Mouse (Mus musculus) intestine, embryonic 16.5 days (tissue): Measurements from ENCODE around the gene Gm43738. TPM values are rescaled to one million over a fixed set of nuclear protein-coding genes. Genes with fewer than 3 reads are reported as not detected.

ENCODE experiments used
- ATAC-seq: fragments of 200-750 bp; cut with Nextera tagmentation; 2 replicates; pipeline ENCODE4 v1.8.0; 2017; ENCODE audit warnings: moderate TSS enrichment, moderate library complexity
- H3K27ac ChIP-seq: fragments of 300-500 bp; sonication (generic); 2 replicates; pipeline ENCODE4 v1.5.1; 2014; ENCODE audit warnings: mild to moderate bottlenecking, low read length
- H3K27me3 ChIP-seq: fragments of 300-500 bp; sonication (generic); replicated peaks from 2 replicates; pipeline ENCODE4 v1.6.1; 2014; ENCODE audit warnings: low read length, control low read depth, mixed read lengths; ENCODE audit not compliant: control insufficient read depth, insufficient read depth
- H3K36me3 ChIP-seq: fragments of 300-500 bp; sonication (generic); 2 replicates; pipeline ENCODE4 v1.6.1; 2014; ENCODE audit warnings: low read length, control low read depth; ENCODE audit not compliant: control insufficient read depth, insufficient read depth
- H3K4me1 ChIP-seq: fragments of 300-500 bp; sonication (generic); 2 replicates; pipeline ENCODE4 v1.6.1; 2014; ENCODE audit warnings: low read length, control low read depth, mixed read lengths; ENCODE audit not compliant: control insufficient read depth, insufficient read depth
- H3K4me2 ChIP-seq: fragments of 300-500 bp; sonication (generic); 2 replicates; pipeline ENCODE4 v1.6.1; 2014; ENCODE audit warnings: low read depth, low read length, control low read depth
- H3K4me3 ChIP-seq: fragments of 300-500 bp; sonication (generic); 2 replicates; pipeline ENCODE4 v1.5.1; 2014; ENCODE audit warnings: mild to moderate bottlenecking, low read length
- H3K9ac ChIP-seq: fragments of 300-500 bp; sonication (generic); 2 replicates; pipeline ENCODE4 v1.6.1; 2014; ENCODE audit warnings: low read depth, low read length
- H3K9me3 ChIP-seq: fragments of 300-500 bp; sonication (generic); 2 replicates; pipeline ENCODE4 v1.6.1; 2016; ENCODE audit warnings: low read length, control low read depth; ENCODE audit not compliant: control insufficient read depth
- WGBS: fragments of 180-500 bp; shearing (Covaris S2); extraction: QIAGEN DNeasy Blood & Tissue Kit; methylation state at CpG from one replicate; pipeline ENCODE4 v1.1.7; 2014; 5-methylcytosine and 5-hydroxymethylcytosine counted together
- polyA plus RNA-seq: library from polyadenylated mRNA; unstranded; fragments of >200 nt; fragmentation: Nextera tagmentation; extraction: Ambion mirVana; gene quantifications from 2 replicates; pipeline ENCODE4 v1.2.1, GENCODE M21; 2015

Gm43738 gene
- 0.09 TPM in 1 of 2 replicates, not detected in the other for polyA plus RNA-seq

DNA sequence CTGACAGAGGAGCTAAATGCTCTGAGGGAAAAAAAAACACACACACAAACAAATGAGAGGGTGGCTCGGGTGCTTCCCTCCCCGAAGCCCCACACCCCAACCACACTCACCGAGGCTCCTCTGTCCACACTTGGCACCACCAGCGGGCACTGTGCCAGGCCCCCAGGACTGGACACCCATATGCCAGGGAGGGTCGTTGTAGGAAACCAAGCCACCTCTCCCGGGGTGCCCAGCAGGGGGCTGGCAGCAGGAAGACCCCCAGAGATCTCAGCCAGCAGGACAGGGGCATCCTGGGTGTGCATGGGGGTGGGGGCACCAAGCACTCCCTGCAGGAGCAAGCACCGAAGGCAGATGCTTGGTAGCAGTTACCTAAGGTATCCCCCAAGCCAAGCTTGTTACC lies at the start of gene Gm43738:
Gene Gm43738, minus strand, starts transcription at position 289 of the 400 bp plus-strand sequence.
- Histone ChIP-seq H3K9ac (peak within 1 kb of the TSS; percentile 79), H3K4me2 (peak within 1 kb of the TSS; percentile 95), H3K9me3 (no peaks in the 10 kb centered on the region), H3K27ac (peak within 1 kb of the TSS; percentile 76), H3K4me3 (peak within 1 kb of the TSS; percentile 81), H3K27me3 (no peaks in the 10 kb centered on the region), H3K36me3 (peaks cover 23% of the 10 kb centered on the region), H3K4me1 (peaks cover 30% of the 10 kb centered on the region)
- 29% methylated on average over 7 of the region's 7 CpGs for WGBS
- ATAC-seq, result no peak

DNA sequence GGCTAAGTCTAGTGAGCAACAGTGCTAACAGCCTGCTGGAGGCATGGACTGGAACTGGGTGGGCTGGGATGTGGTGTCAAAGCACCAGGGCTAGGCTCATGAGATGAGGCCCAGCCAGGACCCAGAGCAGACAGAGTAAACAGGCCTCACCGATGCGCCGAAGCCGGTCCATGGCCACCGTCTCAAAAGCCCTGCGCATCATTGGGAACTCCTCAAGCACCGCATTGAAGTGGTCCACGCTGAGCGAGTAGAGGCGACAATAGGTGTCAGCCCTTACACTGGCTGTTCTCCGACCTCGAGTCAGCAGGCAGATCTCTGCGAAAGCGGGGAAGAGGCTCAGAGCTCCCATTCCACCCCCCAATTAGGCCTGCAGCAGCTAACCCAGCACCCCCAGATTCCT lies 47.7 kb upstream of the Gm43738 start:
- Histone ChIP-seq H3K27ac (no peak overlapping the region), H3K27me3 (no peaks in the 10 kb centered on the region), H3K9me3 (no peaks in the 10 kb centered on the region), H3K9ac (no peak overlapping the region), H3K4me1 (0 out of 2 replicates have a peak, but pooled peaks cover 3% of the 10 kb centered on the region), H3K36me3 (no peaks in the 10 kb centered on the region), H3K4me2 (peak overlapping the region; percentile 50; the same call in 1 of the 2 replicates), H3K4me3 (no peak overlapping the region)
- WGBS, result 66% methylated on average over 14 of the region's 14 CpGs
- ATAC-seq, result no peak

DNA sequence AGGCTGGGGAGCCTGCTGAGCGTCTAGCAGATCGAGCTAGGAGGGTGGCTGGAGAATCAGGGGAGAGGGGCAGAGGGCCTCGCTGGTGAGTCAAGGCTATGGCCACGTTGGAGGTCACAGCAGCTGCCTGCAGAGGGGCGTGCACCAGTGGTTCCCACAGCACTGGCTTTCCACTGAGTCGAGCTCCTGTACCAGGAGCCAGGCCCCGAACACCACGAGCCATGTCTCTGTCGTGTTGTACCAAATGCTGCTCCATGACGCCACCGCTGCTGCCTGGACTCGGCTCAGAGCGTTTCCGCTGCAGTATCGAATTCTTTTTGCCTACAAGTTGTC lies 47.0 kb upstream of the Gm43738 start:
- WGBS, result 10% methylated on average over 15 of the region's 15 CpGs
- Histone ChIP-seq H3K4me1 (0 out of 2 replicates have a peak, but pooled peaks cover 3% of the 10 kb centered on the region), H3K4me2 (peak overlapping the region; percentile 50), H3K9me3 (no peaks in the 10 kb centered on the region), H3K4me3 (peak overlapping the region; percentile 30), H3K27me3 (no peaks in the 10 kb centered on the region), H3K27ac (peak overlapping the region; percentile 40), H3K36me3 (peaks cover under 1% of the 10 kb centered on the region; the same call in 1 of the 2 replicates), H3K9ac (peak overlapping the region; percentile 54)
- peak; percentile 66; the same call in 1 of the 2 replicates for ATAC-seq

DNA sequence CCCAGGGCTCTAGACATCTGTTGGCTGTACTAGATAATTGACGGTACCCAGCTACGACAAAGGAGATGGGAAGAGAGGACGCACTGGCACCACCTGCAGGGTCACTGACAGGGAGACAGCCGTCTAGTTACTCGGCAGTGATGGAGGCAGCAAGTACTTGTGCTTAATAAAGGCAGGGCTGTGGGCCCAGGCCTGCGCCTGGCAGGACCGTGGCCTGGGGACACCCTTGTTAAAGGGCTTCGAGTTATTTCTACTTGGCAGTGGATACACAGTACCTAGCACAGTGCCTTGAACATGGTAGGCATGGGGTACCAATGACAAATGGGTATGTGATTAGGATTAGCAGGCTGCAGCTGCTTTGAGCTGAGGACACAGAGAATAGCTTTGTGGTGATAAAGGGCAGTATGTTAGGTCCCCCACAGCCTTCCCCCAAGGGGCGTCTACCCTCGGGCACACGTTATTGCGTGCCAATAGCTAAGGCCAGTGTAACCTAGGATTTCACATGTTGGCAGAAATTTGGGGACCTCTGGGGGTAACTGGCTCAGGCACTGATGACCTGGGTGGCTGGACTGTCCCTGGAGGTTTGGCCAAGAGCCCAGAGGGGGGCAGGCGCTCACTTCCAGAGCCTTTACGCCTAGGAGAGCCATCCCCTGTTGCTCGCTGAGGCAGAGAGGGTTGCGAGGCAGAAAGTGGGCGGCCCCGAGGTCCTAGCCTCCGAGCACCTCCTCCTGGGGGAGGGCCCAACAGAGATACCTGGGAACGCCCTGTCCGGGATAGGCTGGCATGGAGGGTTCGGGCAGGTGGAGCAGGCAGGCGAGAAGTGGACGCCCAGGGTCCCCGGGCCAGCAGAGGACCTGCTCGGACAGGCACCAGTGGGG lies 46.4 kb upstream of the Gm43738 start:
- Histone ChIP-seq H3K4me3 (peak overlapping the region; percentile 30), H3K27ac (peak overlapping the region; percentile 40), H3K4me1 (0 out of 2 replicates have a peak, but pooled peaks cover 3% of the 10 kb centered on the region), H3K4me2 (peak overlapping the region; percentile 50), H3K9ac (peak overlapping the region; percentile 54), H3K36me3 (peaks cover 4% of the 10 kb centered on the region; the same call in 1 of the 2 replicates), H3K9me3 (no peaks in the 10 kb centered on the region), H3K27me3 (no peaks in the 10 kb centered on the region)
- 22% methylated on average over 26 of the region's 26 CpGs for WGBS
- ATAC-seq, result peak; percentile 94

DNA sequence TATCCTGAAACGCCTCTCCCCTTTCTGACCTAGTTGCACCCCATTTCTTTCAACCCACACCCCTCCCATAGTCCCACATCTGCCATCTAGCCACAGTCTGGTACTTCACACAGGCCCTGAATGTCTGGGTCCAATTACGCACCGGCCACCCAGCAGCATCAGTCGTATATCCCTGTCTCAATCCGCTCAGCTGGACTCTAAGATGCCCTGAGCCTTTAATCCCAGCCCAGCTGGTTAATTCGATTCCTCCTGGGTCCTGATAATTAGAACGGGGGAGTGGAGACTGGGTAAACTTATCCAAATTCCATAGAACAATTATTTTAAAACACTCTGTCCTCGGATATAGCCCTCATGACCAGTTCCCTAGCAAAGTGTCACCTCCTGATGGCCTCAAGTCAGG lies 44.7 kb upstream of the Gm43738 start:
- Histone ChIP-seq H3K4me3 (no peak overlapping the region), H3K9ac (no peak overlapping the region), H3K4me2 (no peak overlapping the region), H3K4me1 (0 out of 2 replicates have a peak, but pooled peaks cover 3% of the 10 kb centered on the region), H3K36me3 (peaks cover 4% of the 10 kb centered on the region; the same call in 1 of the 2 replicates), H3K27me3 (no peaks in the 10 kb centered on the region), H3K27ac (no peak overlapping the region), H3K9me3 (no peaks in the 10 kb centered on the region)
- WGBS, result 63% methylated on average over 8 of the region's 8 CpGs
- ATAC-seq, result no peak

DNA sequence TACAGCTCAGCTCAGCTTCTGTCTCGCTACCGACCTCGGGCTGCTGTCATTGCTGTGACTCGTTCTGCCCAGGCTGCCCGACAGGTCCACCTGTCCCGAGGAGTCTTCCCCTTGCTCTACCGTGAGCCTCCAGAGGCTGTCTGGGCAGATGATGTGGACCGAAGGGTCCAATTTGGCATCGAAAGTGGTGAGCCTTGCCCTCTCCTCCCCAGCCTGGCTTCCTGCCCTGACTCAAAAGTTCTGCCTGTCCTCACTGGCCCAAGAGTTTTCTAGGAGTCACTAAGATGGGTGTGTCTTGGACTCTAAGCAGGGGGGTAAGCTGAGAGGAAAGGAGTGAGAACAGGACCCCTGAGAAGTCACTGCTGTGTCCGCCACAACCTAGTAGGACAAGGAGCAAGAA lies 43.9 kb upstream of the Gm43738 start:
- 77% methylated on average over 10 of the region's 10 CpGs for WGBS

DNA sequence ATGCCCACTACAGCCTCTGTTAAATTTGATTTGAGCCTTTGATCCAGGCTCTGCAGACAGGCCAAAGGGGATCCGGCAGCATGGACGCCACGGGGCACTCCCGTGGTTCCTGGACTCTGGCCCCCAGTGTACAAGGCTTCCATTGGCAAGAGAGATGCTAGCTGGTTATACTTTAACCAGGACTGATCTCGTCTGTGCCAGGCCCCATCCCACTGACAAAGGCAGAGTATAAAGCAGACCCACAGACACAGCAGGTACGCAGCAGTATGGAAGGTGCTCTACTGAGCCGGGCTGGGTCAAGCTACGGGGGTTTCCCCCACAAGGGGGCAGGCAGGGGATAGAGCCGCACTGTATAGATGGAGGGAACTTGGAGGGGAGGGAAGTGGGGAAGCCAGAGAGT lies 35.5 kb upstream of the Gm43738 start:
- H3K9ac ChIP-seq, result peak overlapping the region; percentile 64
- no peaks in the 10 kb centered on the region for H3K36me3 ChIP-seq
- 24% methylated on average over 9 of the region's 9 CpGs for WGBS

More for the DNA sequence above, 43.9 kb upstream of the Gm43738 start:
- no peak overlapping the region for H3K9ac ChIP-seq
- H3K4me3 ChIP-seq, result no peak overlapping the region
- H3K36me3 ChIP-seq, result peaks cover 4% of the 10 kb centered on the region; the same call in 1 of the 2 replicates
- H3K27ac ChIP-seq, result no peak overlapping the region
- no peak overlapping the region for H3K4me2 ChIP-seq
- H3K4me1 ChIP-seq, result peaks cover 6% of the 10 kb centered on the region; the same call in 1 of the 2 replicates
- ATAC-seq, result no peak
- H3K27me3 ChIP-seq, result no peaks in the 10 kb centered on the region
- no peaks in the 10 kb centered on the region for H3K9me3 ChIP-seq

DNA sequence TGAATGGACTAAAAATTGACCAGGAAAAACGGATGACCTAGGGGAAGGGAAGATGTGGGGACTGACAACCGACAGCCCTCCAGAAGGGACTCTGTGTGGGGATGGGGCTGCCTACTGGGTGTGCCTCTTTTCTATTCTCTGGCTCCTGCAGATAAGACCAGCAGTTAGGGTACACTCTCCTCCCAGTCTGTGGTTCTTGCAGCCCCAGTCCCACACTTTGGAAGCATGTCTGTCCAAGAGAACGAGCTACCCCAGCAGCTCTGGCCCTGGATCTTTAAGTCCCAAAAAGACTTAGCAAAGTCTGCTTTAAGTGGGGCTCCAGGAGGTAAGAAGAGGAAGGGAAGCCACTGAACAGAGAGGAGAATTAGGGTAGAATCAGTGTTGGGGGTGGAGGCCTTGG lies 35.1 kb upstream of the Gm43738 start, which contains the start of gene Pklr:
Gene Pklr, plus strand, starts transcription at position 185 of the 400 bp plus-strand sequence.
- Histone ChIP-seq H3K4me3 (peak within 1 kb of the TSS; percentile 43), H3K36me3 (no peaks in the 10 kb centered on the region), H3K4me1 (peaks cover 22% of the 10 kb centered on the region), H3K9ac (peak within 1 kb of the TSS; percentile 64), H3K27me3 (no peaks in the 10 kb centered on the region), H3K4me2 (peak within 1 kb of the TSS; percentile 49), H3K9me3 (no peaks in the 10 kb centered on the region), H3K27ac (peak within 1 kb of the TSS; percentile 92)
- no peak for ATAC-seq
- 48% methylated on average over 3 of the region's 3 CpGs for WGBS

More for the DNA sequence above, 35.5 kb upstream of the Gm43738 start:
- Histone ChIP-seq H3K27ac (peak overlapping the region; percentile 92), H3K4me3 (peak overlapping the region; percentile 43), H3K9me3 (no peaks in the 10 kb centered on the region), H3K27me3 (no peaks in the 10 kb centered on the region), H3K4me2 (peak overlapping the region; percentile 49), H3K4me1 (peaks cover 22% of the 10 kb centered on the region)
- peak; percentile 86 for ATAC-seq

DNA sequence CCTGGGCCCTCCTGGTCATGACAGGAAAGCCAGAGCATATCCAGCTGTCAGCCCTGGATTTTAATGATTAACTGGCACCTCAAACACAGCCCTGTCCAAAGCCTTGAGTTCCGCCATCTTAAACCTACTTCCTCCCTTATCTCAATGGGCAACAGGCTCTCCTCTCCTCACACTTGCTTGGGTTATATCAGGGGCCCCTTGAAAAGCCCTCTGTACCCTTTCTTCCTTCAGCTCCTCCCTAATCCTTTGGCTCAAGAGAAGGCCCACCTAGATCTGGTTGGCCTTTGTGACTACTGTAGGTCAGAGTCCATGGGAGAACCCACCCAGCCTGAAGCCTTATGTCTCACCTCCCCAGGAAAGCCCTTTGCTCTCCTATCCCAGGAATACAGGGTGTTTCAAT lies 32.9 kb upstream of the Gm43738 start:
- Histone ChIP-seq H3K27me3 (no peaks in the 10 kb centered on the region), H3K4me2 (peak overlapping the region; percentile 19; the same call in 1 of the 2 replicates), H3K9me3 (no peaks in the 10 kb centered on the region), H3K4me3 (no peak overlapping the region), H3K36me3 (no peaks in the 10 kb centered on the region), H3K27ac (peak overlapping the region; percentile 96), H3K4me1 (peaks cover 19% of the 10 kb centered on the region), H3K9ac (peak overlapping the region; percentile 69; the same call in 1 of the 2 replicates)
- ATAC-seq, result peak; percentile 81
- WGBS, result 58% methylated on average over 1 of the region's 1 CpGs
